Mouse (Mus musculus) ES-Bruce4 (cell line): ENCODE measurements at regions not wholly inside any gene's neighbourhood (a gene's known extent, or its start where the extent isn't known, plus 50 kb on each side); places are given as distances from the start of the nearest gene placed in this dataset.

Experiments
- H3K27ac ChIP-seq: 2 replicates; pipeline ENCODE4 v1.5.1; 2012; ENCODE audit warnings: low read length, inconsistent platforms; ENCODE audit not compliant: insufficient read depth
- H3K27me3 ChIP-seq: 2 replicates; pipeline ENCODE4 v1.6.1; 2012; ENCODE audit warnings: mild to moderate bottlenecking, low read length, inconsistent platforms; ENCODE audit not compliant: control insufficient read depth, poor library complexity, insufficient read depth, severe bottlenecking
- H3K36me3 ChIP-seq: 2 replicates; pipeline ENCODE4 v1.6.1; 2012; ENCODE audit warnings: inconsistent platforms, mild to moderate bottlenecking, low read length, moderate library complexity; ENCODE audit not compliant: control insufficient read depth, poor library complexity, insufficient read depth, severe bottlenecking
- H3K4me1 ChIP-seq: one replicate; pipeline ENCODE4 v1.8.1; 2011; ENCODE audit warnings: low read length; ENCODE audit not compliant: control insufficient read depth, insufficient read depth
- H3K4me3 ChIP-seq: 2 replicates; pipeline ENCODE4 v1.5.1; 2011; ENCODE audit warnings: low read depth, mild to moderate bottlenecking, low read length
- H3K9ac ChIP-seq: 2 replicates; pipeline ENCODE4 v1.6.1; 2012; ENCODE audit warnings: low read depth, mild to moderate bottlenecking, inconsistent platforms; ENCODE audit not compliant: poor library complexity, severe bottlenecking
- H3K9me3 ChIP-seq: replicated peaks from 2 replicates; pipeline ENCODE4 v1.6.1; 2012; ENCODE audit warnings: mild to moderate bottlenecking, low read length, inconsistent platforms; ENCODE audit not compliant: control insufficient read depth, poor library complexity, insufficient read depth, severe bottlenecking
- CTCF ChIP-seq: IDR thresholded peaks from one replicate; pipeline ENCODE4 v1.8.1; 2011; ENCODE audit warnings: low read depth, low read length
- EP300 ChIP-seq: IDR thresholded peaks from 2 replicates; pipeline ENCODE4 v1.6.1; 2011; ENCODE audit warnings: low read depth, low read length; ENCODE audit not compliant: insufficient read depth
- POLR2A ChIP-seq: IDR thresholded peaks from one replicate; pipeline ENCODE4 v1.8.1; 2011; ENCODE audit warnings: low read length; ENCODE audit not compliant: insufficient read depth

DNA sequence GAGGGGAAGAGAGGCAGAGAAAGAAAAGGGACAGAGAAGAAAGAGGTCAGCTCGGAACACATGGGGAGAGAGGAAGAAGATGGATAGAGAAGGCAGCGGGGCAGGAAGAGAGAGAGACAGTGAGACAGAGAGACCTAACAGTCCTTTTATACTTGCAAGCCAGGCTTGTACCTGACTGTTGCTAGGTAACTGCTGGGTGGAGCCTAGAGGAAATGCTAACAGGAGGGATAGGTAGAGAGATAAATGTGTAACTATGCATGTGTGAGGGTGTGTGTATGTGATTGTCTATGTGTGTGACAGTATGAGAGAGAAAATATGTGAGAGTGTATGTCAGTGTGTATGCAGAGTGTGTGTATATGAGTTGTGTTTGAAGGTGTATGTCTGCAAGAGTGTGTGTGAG lies 161.8 kb downstream of the Actr3 start:
- Histone ChIP-seq H3K36me3 (no peaks in the 10 kb centered on the region), H3K4me1 (no peaks in the 10 kb centered on the region), H3K4me3 (no peak overlapping the region), H3K27me3 (no peaks in the 10 kb centered on the region), H3K27ac (no peak overlapping the region), H3K9me3 (no peaks in the 10 kb centered on the region; the same call in 1 of the 2 replicates), H3K9ac (no peak overlapping the region)
- TF ChIP-seq EP300: no peak
- no peak for TF ChIP-seq POLR2A
- TF ChIP-seq CTCF: no peak

DNA sequence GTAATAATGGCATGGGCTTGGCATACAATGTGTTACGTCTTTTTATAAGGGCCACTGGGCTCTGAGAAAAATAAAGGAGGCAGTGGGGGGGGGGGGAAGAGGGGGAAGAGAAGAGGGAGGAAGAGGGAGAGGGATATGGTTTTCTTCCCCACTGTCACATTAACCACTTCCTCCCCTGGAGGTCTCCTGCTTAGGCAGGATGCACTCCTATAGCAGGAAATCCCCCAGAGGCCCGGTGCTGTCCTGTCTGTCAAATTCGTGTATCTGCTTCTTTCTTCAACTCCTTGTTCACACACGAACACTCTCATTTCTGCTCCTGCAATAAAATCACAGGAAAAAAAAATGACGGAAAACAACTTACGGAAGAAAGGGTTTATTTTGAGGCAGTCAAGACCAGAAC lies 171.8 kb downstream of the Actr3 start:
- no peak overlapping the region for H3K9ac ChIP-seq
- no peaks in the 10 kb centered on the region for H3K9me3 ChIP-seq
- TF ChIP-seq POLR2A (no peak), EP300 (no peak), CTCF (no peak)
- H3K27ac ChIP-seq: no peak overlapping the region
- H3K4me1 ChIP-seq: no peaks in the 10 kb centered on the region
- no peaks in the 10 kb centered on the region for H3K36me3 ChIP-seq
- no peaks in the 10 kb centered on the region; the same call in 1 of the 2 replicates for H3K27me3 ChIP-seq
- H3K4me3 ChIP-seq: no peak overlapping the region

DNA sequence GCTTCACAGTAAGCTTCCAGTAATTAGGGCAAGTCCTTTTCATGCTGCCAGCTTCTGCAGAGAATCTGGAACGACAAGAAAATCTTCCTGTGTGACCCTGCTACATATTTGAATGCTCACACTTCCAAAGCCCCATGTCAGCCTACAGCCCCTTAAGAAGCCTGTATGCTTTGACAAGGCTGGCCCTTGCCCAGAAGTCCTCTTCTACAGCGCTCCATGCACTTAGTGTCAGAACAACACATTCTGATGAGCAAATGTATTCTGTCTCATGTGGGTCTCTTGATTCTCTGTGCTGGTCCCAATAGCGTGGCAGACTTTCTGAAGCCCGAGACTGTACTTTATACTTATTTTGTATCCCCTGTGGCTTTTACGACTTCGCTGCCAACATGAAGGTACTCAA lies 172.5 kb downstream of the Actr3 start:
- H3K4me3 ChIP-seq: no peak overlapping the region
- no peak for TF ChIP-seq EP300
- no peak for TF ChIP-seq POLR2A
- no peak for TF ChIP-seq CTCF
- H3K27me3 ChIP-seq: no peaks in the 10 kb centered on the region; the same call in 1 of the 2 replicates
- H3K4me1 ChIP-seq: no peaks in the 10 kb centered on the region
- no peak overlapping the region for H3K9ac ChIP-seq
- no peak overlapping the region for H3K27ac ChIP-seq
- H3K36me3 ChIP-seq: no peaks in the 10 kb centered on the region
- no peaks in the 10 kb centered on the region for H3K9me3 ChIP-seq

DNA sequence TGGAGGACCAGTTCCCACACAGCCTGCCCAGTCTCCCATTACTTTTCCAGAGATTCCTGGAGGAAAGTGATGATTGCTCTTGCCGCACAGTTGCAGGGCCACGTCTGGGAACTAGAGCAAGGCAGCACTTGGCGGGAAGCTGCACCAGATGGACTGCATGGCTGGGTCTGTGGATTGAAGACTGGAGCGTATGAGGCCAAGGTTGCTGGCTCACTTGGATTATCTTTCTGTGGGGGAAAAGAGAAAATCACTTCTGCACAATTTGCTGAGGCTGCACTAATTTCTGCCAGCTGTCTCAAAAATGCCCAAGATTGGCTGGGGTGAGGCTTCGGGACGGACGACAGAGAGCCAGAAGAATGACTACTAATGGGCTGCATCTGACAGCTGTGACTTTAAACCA lies 193.2 kb downstream of the Actr3 start:
- TF ChIP-seq POLR2A (no peak), EP300 (no peak), CTCF (no peak)
- Histone ChIP-seq H3K4me3 (no peak overlapping the region), H3K9me3 (peaks cover 8% of the 10 kb centered on the region), H3K4me1 (no peaks in the 10 kb centered on the region), H3K36me3 (no peaks in the 10 kb centered on the region), H3K9ac (no peak overlapping the region), H3K27me3 (no peaks in the 10 kb centered on the region), H3K27ac (no peak overlapping the region)

DNA sequence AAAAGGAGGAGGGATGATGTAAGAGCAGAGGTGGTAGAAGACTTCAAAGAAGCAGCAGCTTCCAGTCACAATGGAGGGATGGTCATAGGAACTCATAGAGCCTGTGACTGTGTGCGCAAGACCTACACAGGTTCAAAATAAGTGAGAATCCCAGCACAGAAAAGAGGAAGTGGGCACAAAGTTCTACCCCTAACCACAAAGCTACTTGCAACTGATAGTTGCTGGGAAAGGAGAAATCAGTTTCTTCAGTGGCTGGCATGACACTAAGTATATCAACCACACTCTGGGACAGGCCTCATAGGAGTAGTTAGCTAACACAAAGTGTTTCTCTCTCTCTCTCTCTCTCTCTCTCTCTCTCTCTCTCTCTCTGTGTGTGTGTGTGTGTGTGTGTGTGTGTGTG lies 193.8 kb downstream of the Actr3 start:
- Histone ChIP-seq H3K36me3 (no peaks in the 10 kb centered on the region), H3K9ac (no peak overlapping the region), H3K27me3 (no peaks in the 10 kb centered on the region), H3K27ac (no peak overlapping the region), H3K9me3 (peaks cover 8% of the 10 kb centered on the region), H3K4me3 (no peak overlapping the region), H3K4me1 (no peaks in the 10 kb centered on the region)
- TF ChIP-seq CTCF: no peak
- no peak for TF ChIP-seq POLR2A
- no peak for TF ChIP-seq EP300

DNA sequence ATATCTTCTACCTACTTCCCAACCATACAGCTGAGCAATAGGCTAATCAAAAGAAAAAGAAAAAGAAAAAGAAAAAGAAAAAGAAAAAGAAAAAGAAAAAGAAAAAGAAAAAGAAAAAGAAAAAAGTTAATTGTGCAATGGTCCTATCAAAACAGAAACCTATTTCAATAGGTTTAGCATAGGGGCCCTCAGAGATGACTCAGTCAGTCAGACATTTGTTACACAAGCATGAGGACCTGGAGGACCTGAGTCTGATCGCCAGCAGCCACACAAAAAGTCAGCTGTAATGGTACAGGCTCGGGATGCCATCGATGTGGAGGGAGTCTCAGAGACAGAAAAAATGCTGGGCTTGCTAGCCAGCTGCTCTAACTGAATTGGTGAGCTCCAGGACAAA lies 197.9 kb downstream of the Actr3 start:
- Histone ChIP-seq H3K36me3 (no peaks in the 10 kb centered on the region), H3K9ac (no peak overlapping the region), H3K9me3 (no peaks in the 10 kb centered on the region), H3K4me1 (no peaks in the 10 kb centered on the region), H3K27ac (no peak overlapping the region), H3K4me3 (no peak overlapping the region), H3K27me3 (no peaks in the 10 kb centered on the region)
- TF ChIP-seq POLR2A: no peak
- TF ChIP-seq CTCF: no peak
- TF ChIP-seq EP300: no peak
